Mouse (Mus musculus) frontal cortex, postnatal 10 days (tissue): ENCODE results near the gene Rin1.

Experiments used
- DNase-seq, 2 experiments: peaks; one replicate each; pipeline ENCODE4 v3.0.0; 2022; ENCODE audit warnings: low spot score in 2 of 2, mixed read lengths in 1 of 2

The Rin1 gene

GRCm38 (mm10) chr19:5094746-5095417 is 44.6 kb downstream of the Rin1 start:
- no peak for DNase-seq

GRCm38 (mm10) chr19:5095887-5096474 is 45.7 kb downstream of the Rin1 start:
- no peak for DNase-seq

GRCm38 (mm10) chr19:5097521-5098362 is 47.5 kb downstream of the Rin1 start:
- DNase-seq: no peak

GRCm38 (mm10) chr19:5098363-5099143 is 48.3 kb downstream of the Rin1 start, which contains the start of gene Cnih2:
Cnih2 (minus strand) TSS chr19:5098521.
- no peak for DNase-seq

- DNase-seq: no peak
These were observed 55.8 kb downstream of the Rin1 start for GRCm38 (mm10) chr19:5106074-5106473.
